Mouse (Mus musculus): ENCODE measurements around the gene Ptger2. TPM values are rescaled to one million over a fixed set of nuclear protein-coding genes. Genes with fewer than 3 reads are reported as not detected.

Gene Ptger2
- total RNA-seq, 2 experiments from 2014 or later: 0.22 TPM

GRCm38 (mm10) chr14:45040851-45041475, 53.0 kb downstream of the Ptger2 start:
- no peak for DNase-seq
- intact Hi-C loops (cut with DNase I): no loop called here

GRCm38 (mm10) chr14:45048128-45048527, 60.1 kb downstream of the Ptger2 start:
- no peak for DNase-seq
- intact Hi-C loops (cut with DNase I): no loop called here

- DNase-seq: peak in 1 of 2 experiments; percentile 38
- intact Hi-C loops (cut with DNase I): no loop called here
Observed at GRCm38 (mm10) chr14:45049689-45050418, 61.9 kb downstream of the Ptger2 start.

- DNase-seq: peak in 1 of 2 experiments; percentile 7
- intact Hi-C loops (cut with DNase I): no loop called here
Observed at GRCm38 (mm10) chr14:45050419-45050776, 62.4 kb downstream of the Ptger2 start.

- no peak for DNase-seq
- intact Hi-C loops (cut with DNase I): no loop called here
Observed at GRCm38 (mm10) chr14:45051116-45051515, 63.1 kb downstream of the Ptger2 start.

Small RNAs within 50 kb of the gene (microRNA-seq; reads per million reads assigned to microRNA genes)
- gene Mir327 (ENCODE audit: borderline number of aligned reads in 2 of 2): 0 reads per million in 2 experiments

Other genes starting within 250 kb of the Ptger2 start
- gene Gm8267, start 237.9 kb upstream of the Ptger2 start, total RNA-seq (2021): not detected
- gene Ptgdr, start 128.8 kb upstream of the Ptger2 start, total RNA-seq (2021): not detected
- gene Gpr137c, start 231.5 kb downstream of the Ptger2 start, total RNA-seq (2021): 1 to 10 TPM; 4.9 to 5.7 TPM
- gene Txndc16, start 232.1 kb downstream of the Ptger2 start, total RNA-seq (2021): 10 to 100 TPM in 1 of 2 experiments, 1 to 10 TPM in 1; 9.9 to 13.5 TPM

Data from heart, postnatal 36 days (tissue).